Mouse (Mus musculus): Measurements from ENCODE around the gene Cdk17. TPM values are rescaled to one million over a fixed set of nuclear protein-coding genes. Genes with fewer than 3 reads are reported as not detected.

Gene Cdk17
- polyA plus RNA-seq, 1 experiment from 2014 or later: 49.7 TPM

DNA sequence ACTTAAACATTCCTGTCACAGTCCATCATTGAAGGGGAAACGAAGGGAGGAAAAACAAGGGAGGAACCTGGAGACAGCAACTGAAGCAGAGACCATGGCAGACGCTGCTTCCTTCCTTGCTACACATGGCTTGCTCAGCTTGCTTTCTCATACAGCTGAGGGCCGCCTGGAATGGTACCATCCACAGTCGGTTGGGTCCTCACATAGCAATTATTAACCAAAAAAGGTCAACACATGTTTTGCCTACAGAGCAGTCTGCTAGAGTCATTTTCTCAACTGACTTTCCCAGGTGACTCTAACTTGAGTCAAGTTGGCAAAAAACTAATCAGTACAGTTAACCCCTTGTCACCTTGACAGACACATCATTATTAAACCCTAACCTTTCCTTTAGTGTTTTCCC is 53.6 kb downstream of the Cdk17 start:
- H3K36me3 ChIP-seq: peaks cover 41% of the 10 kb centered on the region
- no peak overlapping the region for H3K9ac ChIP-seq
- H3K4me2 ChIP-seq (replicated peaks): no peak overlapping the region
- no peak overlapping the region for H3K4me3 ChIP-seq
- H3K27me3 ChIP-seq: no peaks in the 10 kb centered on the region
- 60% methylated on average over 4 of the region's 4 CpGs for WGBS
- H3K27ac ChIP-seq: no peak overlapping the region
- no peak for ATAC-seq (ENCODE audit: low FRiP score)
- H3K4me1 ChIP-seq: no peaks in the 10 kb centered on the region
- 0 out of 2 replicates have a peak, but pooled peaks cover 3% of the 10 kb centered on the region for H3K9me3 ChIP-seq (replicated peaks)

DNA sequence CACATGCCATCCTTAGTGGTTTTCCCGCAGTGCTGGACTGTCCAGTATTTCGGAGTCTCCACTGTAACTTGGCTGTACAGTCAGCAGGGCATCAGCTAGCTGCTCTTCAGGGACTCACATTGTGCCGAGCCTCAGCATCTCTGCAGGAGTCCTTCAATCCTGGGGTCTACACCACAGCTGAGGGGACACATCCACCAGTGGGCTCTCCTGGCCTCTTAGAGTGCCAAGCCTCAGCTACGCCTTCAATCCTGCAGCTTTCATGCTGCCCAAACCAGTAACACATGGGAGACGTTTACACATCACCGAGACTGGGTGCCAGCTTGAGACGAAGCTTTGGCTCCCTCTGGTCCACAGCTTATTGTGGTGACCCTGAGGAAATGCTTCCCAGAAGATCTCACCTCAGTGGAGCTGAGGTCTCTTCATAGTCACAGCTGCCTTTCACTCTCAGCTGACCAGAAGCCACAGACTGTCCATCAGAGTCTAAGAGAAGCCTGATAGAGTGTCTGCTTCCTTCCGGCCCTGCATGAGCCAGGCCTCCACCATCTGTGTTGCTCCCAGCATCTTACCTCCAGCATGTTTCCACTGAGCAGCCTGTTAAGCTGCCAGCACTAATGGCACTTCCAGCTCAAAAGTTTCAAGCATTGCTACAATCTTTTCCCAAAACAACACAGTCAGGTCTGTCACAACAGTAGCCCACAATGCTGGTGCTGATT is 54.5 kb downstream of the Cdk17 start:
- H3K9ac ChIP-seq: no peak overlapping the region
- WGBS: 88% methylated on average over 8 of the region's 8 CpGs

DNA sequence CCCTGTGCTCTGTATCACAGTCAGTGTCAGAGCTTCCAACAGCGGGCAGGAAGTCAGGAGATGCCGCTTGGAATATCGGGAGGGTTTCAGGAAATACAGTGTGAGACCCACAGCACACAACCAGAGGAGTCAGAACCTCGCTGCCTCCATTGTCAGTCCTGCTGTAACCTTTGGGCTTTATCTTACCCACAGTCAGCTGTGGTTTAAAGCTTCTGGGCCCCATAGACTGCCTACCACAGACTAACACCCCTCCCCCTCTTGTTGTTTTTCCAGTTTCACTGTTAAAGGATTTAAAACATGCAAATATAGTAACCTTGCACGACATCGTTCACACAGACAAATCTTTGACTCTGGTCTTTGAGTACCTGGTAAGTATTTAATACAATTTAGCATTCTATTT is 65.1 kb downstream of the Cdk17 start:
- Histone ChIP-seq H3K9ac (no peak overlapping the region), H3K27ac (no peak overlapping the region), H3K36me3 (peaks cover 17% of the 10 kb centered on the region), H3K4me3 (no peak overlapping the region), H3K27me3 (no peaks in the 10 kb centered on the region), H3K4me1 (no peaks in the 10 kb centered on the region), H3K9me3 (replicated peaks) (no peaks in the 10 kb centered on the region), H3K4me2 (replicated peaks) (no peak overlapping the region)
- 89% methylated on average over 6 of the region's 6 CpGs for WGBS
- no peak for ATAC-seq (ENCODE audit: low FRiP score)

More for the DNA sequence above, 54.5 kb downstream of the Cdk17 start:
- Histone ChIP-seq H3K27ac (no peak overlapping the region), H3K4me2 (replicated peaks) (no peak overlapping the region), H3K4me1 (no peaks in the 10 kb centered on the region), H3K9me3 (replicated peaks) (0 out of 2 replicates have a peak, but pooled peaks cover 3% of the 10 kb centered on the region), H3K4me3 (no peak overlapping the region), H3K36me3 (peaks cover 41% of the 10 kb centered on the region), H3K27me3 (no peaks in the 10 kb centered on the region)
- ATAC-seq (ENCODE audit: low FRiP score): no peak

DNA sequence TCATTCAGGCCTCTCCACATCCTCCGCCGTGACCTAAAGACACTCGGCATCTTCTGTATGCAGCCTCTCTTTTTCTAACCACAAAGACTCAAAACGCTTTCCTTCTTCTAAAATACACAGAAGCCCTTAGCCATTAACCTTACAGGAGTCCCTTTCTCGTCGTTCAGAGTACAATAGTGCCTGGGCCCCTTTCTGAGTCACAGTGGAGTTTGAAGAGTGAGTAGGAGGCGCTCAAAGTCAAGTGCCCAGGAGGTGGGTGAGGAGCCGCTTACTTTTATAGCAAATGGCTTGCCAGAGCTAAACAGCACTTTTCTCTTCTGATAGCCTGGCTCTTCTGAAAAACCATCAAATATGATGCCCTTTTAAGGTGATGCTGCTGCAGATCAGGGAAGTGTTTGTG is 67.2 kb downstream of the Cdk17 start:
- no peaks in the 10 kb centered on the region for H3K9me3 ChIP-seq (replicated peaks)
- H3K4me3 ChIP-seq: no peak overlapping the region
- no peaks in the 10 kb centered on the region for H3K27me3 ChIP-seq
- no peak overlapping the region for H3K9ac ChIP-seq
- ATAC-seq (ENCODE audit: low FRiP score): no peak
- no peak overlapping the region for H3K27ac ChIP-seq
- no peak overlapping the region for H3K4me2 ChIP-seq (replicated peaks)
- peaks cover 25% of the 10 kb centered on the region for H3K36me3 ChIP-seq
- H3K4me1 ChIP-seq: no peaks in the 10 kb centered on the region
- 71% methylated on average over 8 of the region's 8 CpGs for WGBS

DNA sequence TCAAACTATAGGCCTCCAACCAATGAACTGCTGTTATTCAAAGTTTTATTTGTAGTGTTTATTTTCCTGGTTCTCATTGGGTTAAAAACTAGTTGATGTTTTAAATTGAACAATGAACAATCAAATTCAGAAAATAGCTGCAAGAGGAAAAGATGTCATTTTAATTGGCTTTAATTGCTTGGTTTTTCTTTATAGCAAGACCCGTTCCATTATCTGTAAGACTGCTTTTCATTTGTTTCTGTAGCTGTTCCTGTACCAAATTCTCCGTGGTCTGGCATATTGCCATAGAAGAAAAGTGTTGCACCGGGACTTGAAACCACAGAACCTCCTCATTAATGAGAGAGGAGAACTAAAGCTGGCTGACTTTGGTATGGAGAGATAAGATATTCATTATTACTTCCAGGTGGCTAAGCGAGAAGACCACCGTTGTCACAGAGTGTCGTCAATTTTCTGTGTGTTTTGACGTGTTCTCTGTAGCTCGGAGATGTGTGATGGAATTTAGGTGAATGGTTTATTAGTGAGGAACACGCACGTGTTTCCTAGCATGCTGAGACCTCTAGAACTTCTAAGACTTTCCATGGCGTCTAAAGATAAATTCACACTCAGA is 67.8 kb downstream of the Cdk17 start:
- Histone ChIP-seq H3K27ac (no peak overlapping the region), H3K9ac (no peak overlapping the region), H3K4me3 (no peak overlapping the region), H3K4me1 (no peaks in the 10 kb centered on the region), H3K4me2 (replicated peaks) (no peak overlapping the region), H3K36me3 (peaks cover 29% of the 10 kb centered on the region), H3K27me3 (no peaks in the 10 kb centered on the region), H3K9me3 (replicated peaks) (no peaks in the 10 kb centered on the region)
- WGBS: 87% methylated on average over 11 of the region's 11 CpGs
- no peak for ATAC-seq (ENCODE audit: low FRiP score)

DNA sequence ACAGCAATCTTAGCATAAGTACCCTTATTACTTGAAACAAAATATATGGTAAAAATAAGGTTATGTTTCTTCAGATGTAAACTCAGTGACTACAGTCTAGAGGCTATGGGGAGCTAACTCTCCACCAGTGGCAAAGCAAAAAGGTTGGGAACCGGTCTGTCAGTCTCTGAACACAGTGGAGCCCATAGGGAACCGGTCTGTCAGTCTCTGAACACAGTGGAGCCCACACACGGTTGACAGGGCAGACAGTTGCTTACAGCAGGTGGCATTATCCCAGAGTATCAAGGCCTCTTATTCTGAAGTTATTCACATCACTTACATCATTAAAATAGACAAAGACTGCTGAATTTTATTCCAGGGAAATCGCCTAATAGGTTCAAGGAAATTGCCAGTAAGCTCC is 70.8 kb downstream of the Cdk17 start:
- Histone ChIP-seq H3K27me3 (no peaks in the 10 kb centered on the region), H3K4me3 (no peak overlapping the region), H3K36me3 (peaks cover 39% of the 10 kb centered on the region), H3K27ac (no peak overlapping the region), H3K4me1 (no peaks in the 10 kb centered on the region), H3K9ac (no peak overlapping the region), H3K4me2 (replicated peaks) (no peak overlapping the region), H3K9me3 (replicated peaks) (no peaks in the 10 kb centered on the region)
- WGBS: 79% methylated on average over 4 of the region's 4 CpGs
- no peak for ATAC-seq (ENCODE audit: low FRiP score)

DNA sequence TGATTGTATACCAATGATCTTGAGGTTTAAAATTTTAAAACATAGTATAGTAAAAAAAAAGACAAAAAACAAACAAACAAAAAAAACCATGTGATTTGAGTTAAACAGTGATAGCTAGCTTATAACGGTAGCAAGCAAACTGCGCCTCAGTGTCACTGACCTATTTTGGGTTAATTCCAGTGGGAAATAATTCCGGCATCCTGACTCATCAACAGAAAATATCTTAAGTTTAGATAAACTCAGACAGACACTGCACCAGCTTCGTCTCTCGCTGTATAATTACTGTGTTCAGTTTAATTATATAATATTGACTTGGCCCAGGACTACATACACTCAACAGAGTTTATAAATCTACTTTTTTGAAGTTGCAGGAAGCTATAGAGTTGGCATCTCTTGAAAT is 71.2 kb downstream of the Cdk17 start:
- Histone ChIP-seq H3K4me2 (replicated peaks) (no peak overlapping the region), H3K9ac (no peak overlapping the region), H3K27me3 (no peaks in the 10 kb centered on the region), H3K36me3 (peaks cover 35% of the 10 kb centered on the region), H3K4me1 (no peaks in the 10 kb centered on the region), H3K27ac (no peak overlapping the region), H3K9me3 (replicated peaks) (no peaks in the 10 kb centered on the region), H3K4me3 (no peak overlapping the region)
- WGBS: 91% methylated on average over 5 of the region's 5 CpGs
- ATAC-seq (ENCODE audit: low FRiP score): no peak

DNA sequence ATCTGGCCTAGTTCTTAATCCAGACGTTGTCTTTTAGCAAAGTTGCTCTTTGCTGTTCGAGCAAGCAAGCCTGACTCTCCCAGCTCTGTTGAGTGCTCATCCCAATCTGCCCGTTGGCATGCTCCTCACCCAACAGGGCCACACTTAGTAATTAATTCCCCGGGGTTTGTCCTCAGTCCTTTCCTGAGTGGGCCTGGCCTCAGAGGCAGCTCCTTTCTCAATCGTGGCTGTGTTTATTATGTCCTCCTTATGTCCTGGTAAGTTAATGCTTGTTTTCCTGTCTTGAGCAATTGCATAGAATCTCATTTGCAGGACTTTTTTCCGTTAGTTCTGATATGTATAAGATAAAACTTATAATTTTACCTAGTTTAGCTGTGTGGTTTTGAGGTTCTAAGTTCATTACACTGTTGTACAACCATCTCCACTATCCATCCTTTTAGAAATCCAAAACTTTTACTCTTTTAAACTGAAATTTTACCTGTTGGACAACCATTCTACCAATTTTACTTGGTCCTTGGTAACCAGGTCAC is 73.1 kb downstream of the Cdk17 start:
- peaks cover 48% of the 10 kb centered on the region for H3K36me3 ChIP-seq
- H3K4me1 ChIP-seq: no peaks in the 10 kb centered on the region
- H3K27me3 ChIP-seq: no peaks in the 10 kb centered on the region
- no peaks in the 10 kb centered on the region for H3K9me3 ChIP-seq (replicated peaks)
- H3K9ac ChIP-seq: no peak overlapping the region
- no peak overlapping the region for H3K4me2 ChIP-seq (replicated peaks)
- no peak for ATAC-seq (ENCODE audit: low FRiP score)
- WGBS: 92% methylated on average over 6 of the region's 6 CpGs
- H3K27ac ChIP-seq: no peak overlapping the region
- H3K4me3 ChIP-seq: no peak overlapping the region

DNA sequence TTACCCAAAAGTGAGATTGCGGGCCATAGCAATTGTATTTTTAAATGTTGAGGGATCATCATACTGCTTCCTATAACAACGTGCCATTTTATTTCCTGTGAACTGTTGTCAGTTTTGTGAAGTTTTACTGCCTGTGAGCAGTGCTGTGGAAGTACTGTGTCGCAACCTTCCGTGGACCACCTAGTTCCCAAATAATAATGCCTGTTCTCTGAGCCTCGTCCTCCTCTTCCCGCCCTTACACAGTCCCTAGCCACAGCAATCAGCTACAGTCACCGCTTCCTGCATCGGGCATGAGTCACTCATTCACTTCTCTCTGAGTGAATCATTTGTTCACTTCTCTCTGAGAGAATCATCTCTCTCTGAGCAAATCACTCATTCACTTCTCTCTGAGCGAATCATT is 74.0 kb downstream of the Cdk17 start:
- Histone ChIP-seq H3K27ac (no peak overlapping the region), H3K27me3 (no peaks in the 10 kb centered on the region), H3K36me3 (peaks cover 55% of the 10 kb centered on the region), H3K4me1 (no peaks in the 10 kb centered on the region), H3K9ac (no peak overlapping the region), H3K9me3 (replicated peaks) (no peaks in the 10 kb centered on the region), H3K4me2 (replicated peaks) (no peak overlapping the region), H3K4me3 (no peak overlapping the region)
- no peak for ATAC-seq (ENCODE audit: low FRiP score)
- 92% methylated on average over 9 of the region's 9 CpGs for WGBS

DNA sequence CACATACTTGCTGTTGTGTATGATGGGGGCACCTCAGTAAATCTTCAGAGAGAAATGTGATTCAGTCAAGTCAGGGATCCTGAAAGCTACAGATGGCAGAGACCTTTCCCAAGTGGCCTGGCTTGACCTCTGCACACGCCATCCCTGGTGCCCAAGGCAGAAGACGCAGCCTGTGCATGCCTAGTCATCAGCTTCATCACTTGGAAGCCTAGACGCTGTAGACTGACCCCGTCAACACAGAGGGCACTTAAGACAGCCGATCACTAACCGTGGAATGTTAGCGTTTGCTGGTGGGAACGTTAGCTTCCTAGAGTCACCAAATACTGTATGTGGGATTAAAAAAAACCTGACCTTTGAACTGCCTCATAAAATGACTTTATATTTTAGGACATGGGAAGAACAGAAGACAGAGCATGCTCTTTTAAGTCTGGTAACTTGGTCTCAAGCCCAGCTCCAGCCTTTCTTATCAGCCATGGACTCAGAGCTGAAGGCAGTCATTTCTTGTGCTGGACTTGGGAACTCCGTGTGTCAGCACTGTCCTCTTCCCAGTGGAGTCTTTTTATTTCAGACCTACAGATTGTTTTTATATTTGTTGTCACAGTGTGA is 78.6 kb downstream of the Cdk17 start:
- WGBS: 74% methylated on average over 9 of the region's 9 CpGs
- Histone ChIP-seq H3K36me3 (peaks cover 42% of the 10 kb centered on the region), H3K9me3 (replicated peaks) (no peaks in the 10 kb centered on the region), H3K4me1 (no peaks in the 10 kb centered on the region; the same call in 1 of the 2 replicates), H3K27ac (no peak overlapping the region), H3K4me2 (replicated peaks) (no peak overlapping the region), H3K4me3 (no peak overlapping the region), H3K9ac (no peak overlapping the region), H3K27me3 (no peaks in the 10 kb centered on the region)
- ATAC-seq (ENCODE audit: low FRiP score): no peak

DNA sequence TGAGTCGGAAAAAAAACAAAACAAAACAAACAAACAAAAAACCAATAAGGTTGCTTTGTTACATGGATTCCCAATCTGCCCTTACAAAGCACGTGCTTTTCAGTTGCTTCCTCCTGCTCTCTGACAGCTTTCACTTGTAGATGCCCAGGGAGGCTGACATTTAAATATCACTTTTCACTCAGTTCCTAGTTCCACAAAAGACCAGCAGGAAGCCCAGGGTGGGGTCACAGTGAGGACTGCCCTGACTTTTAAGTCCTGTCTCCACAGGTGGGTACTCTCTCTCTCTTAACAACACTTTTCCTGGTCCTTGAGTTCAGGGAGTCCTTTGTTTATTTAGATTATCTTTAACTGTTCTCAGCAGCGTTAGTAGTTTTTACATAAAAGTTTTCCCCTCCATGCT is 81.5 kb downstream of the Cdk17 start:
- WGBS: 6% methylated on average over 3 of the region's 3 CpGs
- H3K36me3 ChIP-seq: peaks cover 27% of the 10 kb centered on the region
- H3K27me3 ChIP-seq: no peaks in the 10 kb centered on the region
- H3K4me2 ChIP-seq (replicated peaks): no peak overlapping the region
- no peak overlapping the region for H3K9ac ChIP-seq
- no peak overlapping the region for H3K27ac ChIP-seq
- ATAC-seq (ENCODE audit: low FRiP score): no peak
- H3K4me3 ChIP-seq: no peak overlapping the region
- H3K4me1 ChIP-seq: peaks cover under 1% of the 10 kb centered on the region; the same call in 1 of the 2 replicates
- H3K9me3 ChIP-seq (replicated peaks): no peaks in the 10 kb centered on the region

DNA sequence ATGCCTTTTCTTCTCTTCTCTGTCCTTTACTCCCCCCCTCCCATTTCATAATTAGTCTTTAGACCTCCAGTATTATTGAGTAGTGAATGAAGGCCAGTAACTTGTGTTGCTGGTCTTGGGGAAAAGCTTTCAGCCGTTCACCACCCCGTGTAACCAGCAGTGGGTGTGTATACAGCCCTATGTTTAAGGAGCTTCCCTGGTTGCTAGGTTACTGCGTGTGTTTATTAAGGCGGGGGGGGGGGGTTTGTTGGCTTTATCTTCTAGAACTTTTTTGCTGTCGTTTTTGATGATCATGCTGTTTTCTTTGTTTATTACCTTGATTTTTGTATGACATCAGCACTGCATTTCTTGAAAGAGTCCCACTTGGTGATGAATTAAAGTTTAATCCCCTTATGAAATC is 82.2 kb downstream of the Cdk17 start:
- Histone ChIP-seq H3K27ac (no peak overlapping the region), H3K4me1 (peaks cover 4% of the 10 kb centered on the region; the same call in 1 of the 2 replicates), H3K4me3 (no peak overlapping the region), H3K27me3 (no peaks in the 10 kb centered on the region), H3K9ac (no peak overlapping the region), H3K4me2 (replicated peaks) (no peak overlapping the region), H3K36me3 (peaks cover 28% of the 10 kb centered on the region), H3K9me3 (replicated peaks) (no peaks in the 10 kb centered on the region)
- 3% methylated on average over 5 of the region's 5 CpGs for WGBS
- no peak for ATAC-seq (ENCODE audit: low FRiP score)
